Mouse (Mus musculus): ENCODE data around the gene Pcsk5. TPM values are rescaled to one million over a fixed set of nuclear protein-coding genes. Genes with fewer than 3 reads are reported as not detected.

Gene Pcsk5
- polyA plus RNA-seq, 1 experiment = not detected

DNA sequence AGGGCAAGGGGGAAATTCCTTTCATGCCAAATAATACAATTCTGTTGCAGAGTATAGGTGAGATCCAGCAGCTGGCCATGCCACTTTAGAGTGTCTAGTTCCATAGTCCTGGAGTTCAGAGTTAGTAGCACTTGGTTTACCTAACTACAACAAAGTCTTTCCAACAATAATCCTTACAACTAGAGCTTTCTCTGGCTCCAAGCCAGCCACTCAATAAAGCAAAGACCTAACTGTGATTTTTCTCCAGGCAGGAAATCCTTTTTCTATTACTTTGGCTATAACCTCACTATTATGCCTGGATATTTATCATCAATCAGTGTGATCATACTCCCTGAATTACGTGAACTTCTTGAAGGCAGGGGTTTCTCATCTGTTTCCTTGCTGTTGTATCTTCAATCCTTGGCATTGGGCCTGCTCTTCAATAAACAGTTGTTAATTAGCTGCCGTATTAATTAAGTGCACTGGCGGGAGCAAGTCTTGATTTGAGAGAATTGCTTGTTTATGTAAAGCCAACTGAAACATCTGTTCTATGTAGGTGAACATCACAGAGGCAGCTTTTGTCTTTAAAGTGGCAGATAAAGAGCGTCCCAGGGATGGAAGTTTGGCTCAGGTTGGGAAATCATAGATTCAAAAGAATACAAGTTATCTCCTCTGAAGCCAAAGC lies 23.1 kb upstream of the Pcsk5 start:
- no peaks in the 10 kb centered on the region for H3K79me2 ChIP-seq (ENCODE audit: control insufficient read depth, insufficient read depth)
- no peak for TF ChIP-seq MYOG (IDR thresholded peaks at IDR 0.05; ENCODE audit: control insufficient read depth in 1 of 3, insufficient read depth in 1 of 3, insufficient read length in 2 of 3, low read depth in 2 of 3)
- H3ac ChIP-seq (ENCODE audit: control insufficient read depth, insufficient read length) = no peak overlapping the region
- no peak overlapping the region for H3K4me3 ChIP-seq
- H3K27me3 ChIP-seq (ENCODE audit: control insufficient read depth, insufficient read depth, insufficient read length) = no peaks in the 10 kb centered on the region
- no peak overlapping the region for H3K4me2 ChIP-seq (ENCODE audit: low read depth)
- no peaks in the 10 kb centered on the region for H3K36me3 ChIP-seq (ENCODE audit: control insufficient read depth, insufficient read depth)

GRCm38 (mm10) chr19:17856741-17857140 lies 19.3 kb upstream of the Pcsk5 start:
- Histone ChIP-seq H3ac (ENCODE audit: control insufficient read depth, insufficient read length) (no peak overlapping the region), H3K36me3 (ENCODE audit: control insufficient read depth, insufficient read depth) (no peaks in the 10 kb centered on the region), H3K4me3 (no peak overlapping the region), H3K27me3 (ENCODE audit: control insufficient read depth, insufficient read depth, insufficient read length) (no peaks in the 10 kb centered on the region), H3K79me2 (ENCODE audit: control insufficient read depth, insufficient read depth) (no peaks in the 10 kb centered on the region), H3K4me2 (ENCODE audit: low read depth) (no peak overlapping the region)
- TF ChIP-seq POLR2AphosphoS2 (IDR thresholded peaks at IDR 0.05; ENCODE audit: insufficient read length, low read depth) (no peak), SRF (IDR thresholded peaks at IDR 0.05; ENCODE audit: control insufficient read depth, insufficient read length, low read depth) (no peak), TCF12 (IDR thresholded peaks at IDR 0.05; ENCODE audit: insufficient read depth, poor library complexity, severe bottlenecking) (no peak), POLR2A (IDR thresholded peaks at IDR 0.05; ENCODE audit: insufficient read length, low read depth) (no peak), TCF3 (IDR thresholded peaks at IDR 0.05; ENCODE audit: insufficient read length, low read depth) (no peak), E2F4 (IDR thresholded peaks at IDR 0.05; ENCODE audit: insufficient read depth) (no peak), MYOG (IDR thresholded peaks at IDR 0.05; ENCODE audit: control insufficient read depth in 1 of 3, insufficient read depth in 1 of 3, insufficient read length in 2 of 3, low read depth in 2 of 3) (no peak), MAX (IDR thresholded peaks at IDR 0.05; ENCODE audit: low read depth) (no peak), USF1 (IDR thresholded peaks at IDR 0.05; ENCODE audit: low read depth) (no peak), REST (IDR thresholded peaks at IDR 0.05; ENCODE audit: insufficient read depth, insufficient read length) (no peak), CEBPB (IDR thresholded peaks at IDR 0.05; ENCODE audit: insufficient read depth, poor library complexity, severe bottlenecking) (no peak), MYOD1 (IDR thresholded peaks at IDR 0.05; ENCODE audit: control insufficient read depth in 1 of 3, insufficient read length in 2 of 3, low read depth in 2 of 3) (no peak)

- TF ChIP-seq SRF (IDR thresholded peaks at IDR 0.05; ENCODE audit: control insufficient read depth, insufficient read length, low read depth) (no peak), MYOD1 (IDR thresholded peaks at IDR 0.05; ENCODE audit: control insufficient read depth in 1 of 3, insufficient read length in 2 of 3, low read depth in 2 of 3) (no peak), CEBPB (IDR thresholded peaks at IDR 0.05; ENCODE audit: insufficient read depth, poor library complexity, severe bottlenecking) (no peak), MYOG (IDR thresholded peaks at IDR 0.05; ENCODE audit: control insufficient read depth in 1 of 3, insufficient read depth in 1 of 3, insufficient read length in 2 of 3, low read depth in 2 of 3) (no peak), POLR2AphosphoS2 (IDR thresholded peaks at IDR 0.05; ENCODE audit: insufficient read length, low read depth) (no peak), TCF3 (IDR thresholded peaks at IDR 0.05; ENCODE audit: insufficient read length, low read depth) (no peak), REST (IDR thresholded peaks at IDR 0.05; ENCODE audit: insufficient read depth, insufficient read length) (no peak), USF1 (IDR thresholded peaks at IDR 0.05; ENCODE audit: low read depth) (no peak), E2F4 (IDR thresholded peaks at IDR 0.05; ENCODE audit: insufficient read depth) (no peak), POLR2A (IDR thresholded peaks at IDR 0.05; ENCODE audit: insufficient read length, low read depth) (no peak), MAX (IDR thresholded peaks at IDR 0.05; ENCODE audit: low read depth) (no peak), TCF12 (IDR thresholded peaks at IDR 0.05; ENCODE audit: insufficient read depth, poor library complexity, severe bottlenecking) (no peak)
- Histone ChIP-seq H3K4me2 (ENCODE audit: low read depth) (no peak overlapping the region), H3K4me3 (no peak overlapping the region), H3K79me2 (ENCODE audit: control insufficient read depth, insufficient read depth) (no peaks in the 10 kb centered on the region), H3K27me3 (ENCODE audit: control insufficient read depth, insufficient read depth, insufficient read length) (no peaks in the 10 kb centered on the region), H3ac (ENCODE audit: control insufficient read depth, insufficient read length) (no peak overlapping the region), H3K36me3 (ENCODE audit: control insufficient read depth, insufficient read depth) (no peaks in the 10 kb centered on the region)
Observed at GRCm38 (mm10) chr19:17848417-17848816, 11.0 kb upstream of the Pcsk5 start.

GRCm38 (mm10) chr19:17845967-17846366 lies 8.5 kb upstream of the Pcsk5 start:
- H3ac ChIP-seq (ENCODE audit: control insufficient read depth, insufficient read length) = no peak overlapping the region
- H3K79me2 ChIP-seq (ENCODE audit: control insufficient read depth, insufficient read depth) = no peaks in the 10 kb centered on the region
- no peak overlapping the region for H3K4me3 ChIP-seq
- TF ChIP-seq POLR2A (IDR thresholded peaks at IDR 0.05; ENCODE audit: insufficient read length, low read depth) = no peak
- no peak for TF ChIP-seq MAX (IDR thresholded peaks at IDR 0.05; ENCODE audit: low read depth)
- no peak for TF ChIP-seq MYOG (IDR thresholded peaks at IDR 0.05; ENCODE audit: control insufficient read depth in 1 of 3, insufficient read depth in 1 of 3, insufficient read length in 2 of 3, low read depth in 2 of 3)
- no peak for TF ChIP-seq E2F4 (IDR thresholded peaks at IDR 0.05; ENCODE audit: insufficient read depth)
- no peak for TF ChIP-seq POLR2AphosphoS2 (IDR thresholded peaks at IDR 0.05; ENCODE audit: insufficient read length, low read depth)
- TF ChIP-seq TCF12 (IDR thresholded peaks at IDR 0.05; ENCODE audit: insufficient read depth, poor library complexity, severe bottlenecking) = no peak
- no peak for TF ChIP-seq MYOD1 (IDR thresholded peaks at IDR 0.05; ENCODE audit: control insufficient read depth in 1 of 3, insufficient read length in 2 of 3, low read depth in 2 of 3)
- TF ChIP-seq TCF3 (IDR thresholded peaks at IDR 0.05; ENCODE audit: insufficient read length, low read depth) = no peak
- TF ChIP-seq SRF (IDR thresholded peaks at IDR 0.05; ENCODE audit: control insufficient read depth, insufficient read length, low read depth) = no peak
- TF ChIP-seq USF1 (IDR thresholded peaks at IDR 0.05; ENCODE audit: low read depth) = no peak
- no peak for TF ChIP-seq REST (IDR thresholded peaks at IDR 0.05; ENCODE audit: insufficient read depth, insufficient read length)
- H3K4me2 ChIP-seq (ENCODE audit: low read depth) = no peak overlapping the region
- H3K27me3 ChIP-seq (ENCODE audit: control insufficient read depth, insufficient read depth, insufficient read length) = no peaks in the 10 kb centered on the region
- no peaks in the 10 kb centered on the region for H3K36me3 ChIP-seq (ENCODE audit: control insufficient read depth, insufficient read depth)

- TF ChIP-seq TCF3 (IDR thresholded peaks at IDR 0.05; ENCODE audit: insufficient read length, low read depth) = no peak
- no peak for TF ChIP-seq TCF12 (IDR thresholded peaks at IDR 0.05; ENCODE audit: insufficient read depth, poor library complexity, severe bottlenecking)
- TF ChIP-seq POLR2AphosphoS2 (IDR thresholded peaks at IDR 0.05; ENCODE audit: insufficient read length, low read depth) = no peak
- TF ChIP-seq REST (IDR thresholded peaks at IDR 0.05; ENCODE audit: insufficient read depth, insufficient read length) = no peak
- no peak for TF ChIP-seq CEBPB (IDR thresholded peaks at IDR 0.05; ENCODE audit: insufficient read depth, poor library complexity, severe bottlenecking)
- TF ChIP-seq E2F4 (IDR thresholded peaks at IDR 0.05; ENCODE audit: insufficient read depth) = no peak
- TF ChIP-seq SRF (IDR thresholded peaks at IDR 0.05; ENCODE audit: control insufficient read depth, insufficient read length, low read depth) = no peak
- TF ChIP-seq POLR2A (IDR thresholded peaks at IDR 0.05; ENCODE audit: insufficient read length, low read depth) = no peak
- no peak for TF ChIP-seq MAX (IDR thresholded peaks at IDR 0.05; ENCODE audit: low read depth)
- TF ChIP-seq MYOG (IDR thresholded peaks at IDR 0.05; ENCODE audit: control insufficient read depth in 1 of 3, insufficient read depth in 1 of 3, insufficient read length in 2 of 3, low read depth in 2 of 3) = no peak
- no peak for TF ChIP-seq MYOD1 (IDR thresholded peaks at IDR 0.05; ENCODE audit: control insufficient read depth in 1 of 3, insufficient read length in 2 of 3, low read depth in 2 of 3)
- Histone ChIP-seq H3K4me2 (ENCODE audit: low read depth) (no peak overlapping the region), H3K4me3 (no peak overlapping the region), H3K79me2 (ENCODE audit: control insufficient read depth, insufficient read depth) (no peaks in the 10 kb centered on the region), H3K27me3 (ENCODE audit: control insufficient read depth, insufficient read depth, insufficient read length) (no peaks in the 10 kb centered on the region), H3K36me3 (ENCODE audit: control insufficient read depth, insufficient read depth) (no peaks in the 10 kb centered on the region), H3ac (ENCODE audit: control insufficient read depth, insufficient read length) (no peak overlapping the region)
Observed at GRCm38 (mm10) chr19:17841586-17841985, 4.2 kb upstream of the Pcsk5 start.

Measured in myocyte (in vitro differentiated cells).